Mouse (Mus musculus): Measurements from ENCODE around the gene Ptprk. TPM values are rescaled to one million over a fixed set of nuclear protein-coding genes. Genes with fewer than 3 reads are reported as not detected.

Ptprk gene
- total and polyA plus RNA-seq, 3 experiments, result 0.02 to 2.4 (median 0.49) TPM

DNA sequence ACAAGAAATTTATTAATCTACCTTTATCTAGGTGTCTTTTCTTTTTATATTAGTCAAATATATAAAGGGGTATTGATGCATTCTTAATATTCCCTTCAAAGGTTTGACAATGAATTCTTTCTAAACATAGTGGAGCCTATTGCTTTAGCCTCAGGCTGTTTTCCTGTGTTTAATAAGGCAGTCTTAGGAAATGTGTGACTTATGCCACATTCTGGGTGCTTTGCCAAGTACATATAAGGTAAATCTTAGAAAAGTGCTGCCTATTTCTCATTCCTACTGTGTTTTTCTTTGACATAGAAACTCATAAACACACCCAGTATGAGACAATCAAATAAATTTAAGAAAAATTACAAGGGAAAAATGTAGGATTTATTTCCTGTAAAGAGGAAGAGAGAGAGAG is 327.2 kb downstream of the Ptprk start:
- no peak for DNase-seq (ENCODE audit: low spot score)
- Histone ChIP-seq H3K9me3 (replicated peaks) (no peaks in the 10 kb centered on the region), H3K4me3 (ENCODE audit: low read depth, low read length) (no peak overlapping the region), H3K36me3 (replicated peaks) (no peaks in the 10 kb centered on the region), H3K4me1 (ENCODE audit: insufficient read depth, low read depth, low read length) (no peaks in the 10 kb centered on the region), H3K27me3 (ENCODE audit: insufficient read depth, low read length) (no peaks in the 10 kb centered on the region)
- TF ChIP-seq GATA2 (IDR thresholded peaks at IDR 0.05; ENCODE audit: borderline replicate concordance, low read depth, low read length) (no peak), CTCF (IDR thresholded peaks at IDR 0.05; ENCODE audit: low read depth, low read length) (no peak), TAL1 (conservative IDR thresholded peaks at IDR 0.05; ENCODE audit: low read depth, low read length) (no peak), GATA1 (IDR thresholded peaks at IDR 0.05; ENCODE audit: borderline replicate concordance, low read length) (no peak), POLR2AphosphoS5 (IDR thresholded peaks at IDR 0.05; ENCODE audit: insufficient replicate concordance, low read depth, low read length) (no peak)
- ATAC-seq (ENCODE audit: extremely low read depth, insufficient number of reproducible peaks, low FRiP score, poor library complexity, severe bottlenecking), result no peak

DNA sequence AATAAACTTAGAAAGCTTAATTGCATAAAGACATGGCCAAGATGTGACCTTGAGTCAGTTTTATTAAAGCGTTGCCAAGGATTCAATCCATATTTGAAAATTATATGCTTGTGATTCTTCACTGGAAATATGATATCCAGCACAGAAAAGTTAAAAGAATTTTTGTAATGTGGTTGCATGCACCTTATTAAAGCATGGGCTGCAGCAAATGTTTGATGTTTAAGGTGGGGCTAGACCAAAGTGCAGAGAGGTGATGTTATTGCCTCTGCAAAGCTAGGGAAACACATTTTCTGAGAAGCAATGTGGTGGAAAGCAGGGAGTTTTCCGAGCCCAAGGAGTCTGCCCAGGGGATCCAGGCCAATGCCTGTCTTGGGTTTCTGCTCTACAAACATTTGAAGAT is 334.4 kb downstream of the Ptprk start:
- Histone ChIP-seq H3K4me3 (ENCODE audit: low read depth, low read length) (no peak overlapping the region), H3K27me3 (ENCODE audit: insufficient read depth, low read length) (no peaks in the 10 kb centered on the region), H3K36me3 (replicated peaks) (no peaks in the 10 kb centered on the region), H3K9me3 (replicated peaks) (no peaks in the 10 kb centered on the region), H3K4me1 (ENCODE audit: insufficient read depth, low read depth, low read length) (no peaks in the 10 kb centered on the region)
- DNase-seq (ENCODE audit: low spot score) (no peak), ATAC-seq (ENCODE audit: extremely low read depth, insufficient number of reproducible peaks, low FRiP score, poor library complexity, severe bottlenecking) (no peak)
- TF ChIP-seq POLR2AphosphoS5 (IDR thresholded peaks at IDR 0.05; ENCODE audit: insufficient replicate concordance, low read depth, low read length), result no peak
- TF ChIP-seq GATA1 (IDR thresholded peaks at IDR 0.05; ENCODE audit: borderline replicate concordance, low read length), result no peak
- no peak for TF ChIP-seq GATA2 (IDR thresholded peaks at IDR 0.05; ENCODE audit: borderline replicate concordance, low read depth, low read length)
- TF ChIP-seq CTCF (IDR thresholded peaks at IDR 0.05; ENCODE audit: low read depth, low read length), result no peak
- TF ChIP-seq TAL1 (conservative IDR thresholded peaks at IDR 0.05; ENCODE audit: low read depth, low read length), result no peak

DNA sequence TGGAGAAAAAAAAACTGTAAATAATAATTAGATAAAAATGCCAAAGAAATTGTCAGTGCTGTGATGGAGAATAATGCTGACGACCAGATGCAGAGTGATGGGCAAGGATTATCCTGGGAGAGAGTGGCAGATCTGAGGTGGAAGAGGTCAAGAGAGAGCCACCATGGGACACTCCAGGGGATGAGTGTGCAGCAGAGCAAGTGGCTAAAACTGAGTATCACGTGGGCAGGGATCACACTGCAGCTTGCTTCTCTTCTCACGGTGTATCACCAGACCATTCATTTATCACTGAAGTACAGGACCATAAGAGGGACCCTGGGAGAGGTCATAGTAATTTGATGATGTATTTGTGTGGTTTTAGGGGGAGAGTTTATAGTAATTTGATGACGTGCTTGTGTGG is 340.2 kb downstream of the Ptprk start:
- no peak for TF ChIP-seq TAL1 (conservative IDR thresholded peaks at IDR 0.05; ENCODE audit: low read depth, low read length)
- TF ChIP-seq CTCF (IDR thresholded peaks at IDR 0.05; ENCODE audit: low read depth, low read length), result no peak
- TF ChIP-seq POLR2AphosphoS5 (IDR thresholded peaks at IDR 0.05; ENCODE audit: insufficient replicate concordance, low read depth, low read length), result no peak
- no peak for TF ChIP-seq GATA2 (IDR thresholded peaks at IDR 0.05; ENCODE audit: borderline replicate concordance, low read depth, low read length)
- no peak for TF ChIP-seq GATA1 (IDR thresholded peaks at IDR 0.05; ENCODE audit: borderline replicate concordance, low read length)
- H3K4me1 ChIP-seq (ENCODE audit: insufficient read depth, low read depth, low read length), result no peaks in the 10 kb centered on the region
- H3K27me3 ChIP-seq (ENCODE audit: insufficient read depth, low read length), result 0 out of 2 replicates have a peak, but pooled peaks cover 2% of the 10 kb centered on the region
- no peak for DNase-seq (ENCODE audit: low spot score)
- no peak overlapping the region for H3K4me3 ChIP-seq (ENCODE audit: low read depth, low read length)
- H3K36me3 ChIP-seq (replicated peaks), result no peaks in the 10 kb centered on the region
- no peak for ATAC-seq (ENCODE audit: extremely low read depth, insufficient number of reproducible peaks, low FRiP score, poor library complexity, severe bottlenecking)
- no peaks in the 10 kb centered on the region for H3K9me3 ChIP-seq (replicated peaks)

DNA sequence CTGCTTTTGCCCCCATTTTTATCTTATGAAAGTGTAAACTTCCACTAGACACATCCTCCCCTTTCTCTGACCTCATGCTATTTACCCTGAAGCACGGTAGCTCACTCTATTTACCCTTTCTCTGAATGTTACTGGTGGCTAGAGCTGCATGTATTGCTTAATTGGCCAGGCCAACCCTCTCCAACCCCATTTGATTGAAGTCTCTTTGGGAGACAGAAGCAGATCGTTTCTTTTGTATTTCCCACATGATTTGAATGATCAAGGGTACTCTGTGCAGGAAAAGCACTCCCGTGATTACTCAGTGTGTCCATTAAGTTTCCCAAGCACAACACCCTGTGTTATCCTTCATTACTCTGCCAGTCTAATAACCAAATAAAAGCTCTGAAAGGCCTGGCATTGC is 348.0 kb downstream of the Ptprk start:
- no peak for TF ChIP-seq GATA1 (IDR thresholded peaks at IDR 0.05; ENCODE audit: borderline replicate concordance, low read length)
- no peak for TF ChIP-seq GATA2 (IDR thresholded peaks at IDR 0.05; ENCODE audit: borderline replicate concordance, low read depth, low read length)
- TF ChIP-seq CTCF (IDR thresholded peaks at IDR 0.05; ENCODE audit: low read depth, low read length), result no peak
- TF ChIP-seq POLR2AphosphoS5 (IDR thresholded peaks at IDR 0.05; ENCODE audit: insufficient replicate concordance, low read depth, low read length), result no peak
- TF ChIP-seq TAL1 (conservative IDR thresholded peaks at IDR 0.05; ENCODE audit: low read depth, low read length), result no peak
- ATAC-seq (ENCODE audit: extremely low read depth, insufficient number of reproducible peaks, low FRiP score, poor library complexity, severe bottlenecking), result no peak

DNA sequence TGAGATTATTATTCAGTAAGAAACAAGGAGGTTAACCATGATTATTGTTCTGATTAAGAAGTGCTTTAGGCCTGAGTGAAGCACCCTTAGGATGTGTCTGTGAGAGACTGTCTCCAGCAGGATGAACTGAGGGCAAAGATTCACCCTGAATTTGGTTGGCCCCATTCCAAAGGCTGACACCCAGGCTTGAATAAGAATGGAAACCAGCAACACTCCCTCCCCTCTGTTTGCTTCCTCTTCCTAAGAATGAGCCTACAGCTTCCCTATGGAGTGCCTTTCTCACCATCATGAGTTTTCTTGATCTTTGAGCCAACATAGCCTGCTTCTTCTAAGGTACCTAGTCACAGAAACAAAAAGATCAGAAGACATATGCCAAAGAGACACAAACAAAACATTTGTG is 350.8 kb downstream of the Ptprk start:
- no peaks in the 10 kb centered on the region for H3K27me3 ChIP-seq (ENCODE audit: insufficient read depth, low read length)
- no peak overlapping the region for H3K4me3 ChIP-seq (ENCODE audit: low read depth, low read length)
- no peak for DNase-seq (ENCODE audit: low spot score)
- H3K4me1 ChIP-seq (ENCODE audit: insufficient read depth, low read depth, low read length), result no peaks in the 10 kb centered on the region
- TF ChIP-seq TAL1 (conservative IDR thresholded peaks at IDR 0.05; ENCODE audit: low read depth, low read length) (no peak), GATA2 (IDR thresholded peaks at IDR 0.05; ENCODE audit: borderline replicate concordance, low read depth, low read length) (no peak), POLR2AphosphoS5 (IDR thresholded peaks at IDR 0.05; ENCODE audit: insufficient replicate concordance, low read depth, low read length) (no peak)
- no peaks in the 10 kb centered on the region for H3K9me3 ChIP-seq (replicated peaks)
- H3K36me3 ChIP-seq (replicated peaks), result no peaks in the 10 kb centered on the region
- no peak for ATAC-seq (ENCODE audit: extremely low read depth, insufficient number of reproducible peaks, low FRiP score, poor library complexity, severe bottlenecking)

More for the DNA sequence above, 348.0 kb downstream of the Ptprk start:
- no peaks in the 10 kb centered on the region for H3K36me3 ChIP-seq (replicated peaks)
- no peaks in the 10 kb centered on the region for H3K9me3 ChIP-seq (replicated peaks)
- H3K4me3 ChIP-seq (ENCODE audit: low read depth, low read length), result no peak overlapping the region
- H3K27me3 ChIP-seq (ENCODE audit: insufficient read depth, low read length), result no peaks in the 10 kb centered on the region
- H3K4me1 ChIP-seq (ENCODE audit: insufficient read depth, low read depth, low read length), result no peaks in the 10 kb centered on the region
- no peak for DNase-seq (ENCODE audit: low spot score)

DNA sequence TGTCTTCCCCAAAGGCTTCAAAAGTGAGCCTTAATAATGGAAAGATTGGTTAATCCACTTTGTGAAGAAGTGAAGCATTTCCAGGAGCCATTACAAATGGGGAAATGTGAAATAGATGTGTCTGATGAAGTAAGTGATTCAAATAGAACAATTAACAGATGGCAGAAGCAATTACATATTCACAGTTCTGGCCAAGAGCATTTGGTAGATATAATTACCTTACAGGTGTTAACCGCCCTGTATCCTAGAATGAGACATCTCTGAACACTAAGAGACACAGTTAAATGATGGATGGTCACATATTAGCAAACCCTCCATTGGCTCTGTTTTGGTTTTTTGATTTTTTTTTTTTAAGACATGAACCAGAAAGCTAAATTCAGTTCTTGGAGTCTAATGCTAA is 361.5 kb downstream of the Ptprk start:
- H3K4me1 ChIP-seq (ENCODE audit: insufficient read depth, low read depth, low read length), result no peaks in the 10 kb centered on the region
- ATAC-seq (ENCODE audit: extremely low read depth, insufficient number of reproducible peaks, low FRiP score, poor library complexity, severe bottlenecking), result no peak
- H3K36me3 ChIP-seq (replicated peaks), result no peaks in the 10 kb centered on the region
- H3K4me3 ChIP-seq (ENCODE audit: low read depth, low read length), result no peak overlapping the region
- DNase-seq (ENCODE audit: low spot score), result no peak
- no peak for TF ChIP-seq CTCF (IDR thresholded peaks at IDR 0.05; ENCODE audit: low read depth, low read length)
- TF ChIP-seq GATA1 (IDR thresholded peaks at IDR 0.05; ENCODE audit: borderline replicate concordance, low read length), result no peak
- no peak for TF ChIP-seq POLR2AphosphoS5 (IDR thresholded peaks at IDR 0.05; ENCODE audit: insufficient replicate concordance, low read depth, low read length)
- no peak for TF ChIP-seq GATA2 (IDR thresholded peaks at IDR 0.05; ENCODE audit: borderline replicate concordance, low read depth, low read length)
- no peak for TF ChIP-seq TAL1 (conservative IDR thresholded peaks at IDR 0.05; ENCODE audit: low read depth, low read length)
- H3K9me3 ChIP-seq (replicated peaks), result no peaks in the 10 kb centered on the region
- H3K27me3 ChIP-seq (ENCODE audit: insufficient read depth, low read length), result no peaks in the 10 kb centered on the region
